8 mouse cellular contexts compared by ENCODE assay signal in genomic region chr15:100615825-100616220, GRCm38 (mm10). TPM values are rescaled to one million over a fixed set of nuclear protein-coding genes. Genes with fewer than 3 reads are reported as not detected.
DNase-seq lines count a peak whose midpoint lies in the region; ATAC-seq and TF ChIP-seq lines count a peak whose summit lies in the region.

No protein-coding gene starts in this region.

- H3K9me3 ChIP-seq in embryonic facial prominence, embryonic 14.5 days (ENCODE audit: control insufficient read depth, low read length): no peaks in the 10 kb centered on the region
- no peaks in the 10 kb centered on the region for H3K9me3 ChIP-seq in limb, embryonic 15.5 days
- H3K9me3 ChIP-seq in midbrain, postnatal 0 days (ENCODE audit: low read length): no peaks in the 10 kb centered on the region

- peaks cover 5% of the 10 kb centered on the region; the same call in 1 of the 2 replicates for H3K4me1 ChIP-seq in bone marrow, adult 2 months (ENCODE audit: control insufficient read depth, insufficient read depth, low read length)
- no peaks in the 10 kb centered on the region; the same call in 1 of the 2 replicates for H3K4me1 ChIP-seq in embryonic facial prominence, embryonic 14.5 days (ENCODE audit: control insufficient read depth, insufficient read depth, low read length)
- H3K4me1 ChIP-seq in limb, embryonic 15.5 days: peaks cover 21% of the 10 kb centered on the region
- 0 out of 2 replicates have a peak, but pooled peaks cover 4% of the 10 kb centered on the region for H3K4me1 ChIP-seq in midbrain, postnatal 0 days (ENCODE audit: insufficient read depth, low read length)

- peak; percentile 90 for ATAC-seq in embryonic facial prominence, embryonic 14.5 days (ENCODE audit: low read depth)
- peak; percentile 80 for ATAC-seq in limb, embryonic 15.5 days (ENCODE audit: insufficient number of reproducible peaks, low FRiP score, low TSS enrichment, low read depth)
- peak; percentile 83 for ATAC-seq in midbrain, postnatal 0 days (ENCODE audit: low FRiP score)

- H3K27me3 ChIP-seq in embryonic facial prominence, embryonic 14.5 days (replicated peaks; ENCODE audit: control insufficient read depth, insufficient read depth, low read length): no peaks in the 10 kb centered on the region
- no peaks in the 10 kb centered on the region for H3K27me3 ChIP-seq in limb, embryonic 15.5 days
- H3K27me3 ChIP-seq in midbrain, postnatal 0 days (ENCODE audit: insufficient read depth, low read length): no peaks in the 10 kb centered on the region

- DNase-seq in B cell, adult 2 months: peak; percentile 85 to 86
- DNase-seq in embryonic facial prominence, embryonic 14.5 days (ENCODE audit: low spot score): peak; percentile 95
- peak; percentile 83 for DNase-seq in heart, adult 8-10 months (ENCODE audit: low spot score)
- DNase-seq in kidney, adult 8-10 months: peak; percentile 84 to 88
- DNase-seq in midbrain, postnatal 0 days (ENCODE audit: low spot score): peak; percentile 94
- peak; percentile 76 to 82 for DNase-seq in spleen, postnatal 14 days (ENCODE audit: low spot score in 2 of 2)

- peak overlapping the region; percentile 65 for H3K4me3 ChIP-seq in bone marrow, adult 2 months (replicated peaks; ENCODE audit: control insufficient read depth, low read depth, low read length)
- H3K4me3 ChIP-seq in embryonic facial prominence, embryonic 14.5 days (ENCODE audit: low read depth, low read length): peak overlapping the region; percentile 98
- peak overlapping the region; percentile 97 for H3K4me3 ChIP-seq in limb, embryonic 15.5 days
- peak overlapping the region; percentile 85 for H3K4me3 ChIP-seq in midbrain, postnatal 0 days (ENCODE audit: low read depth, low read length)

- no peak; the same call in 1 of the 2 replicates for TF ChIP-seq POLR2A in bone marrow, adult 2 months (IDR thresholded peaks at IDR 0.05; ENCODE audit: borderline replicate concordance, control insufficient read depth, low read depth, low read length)

- peak overlapping the region; percentile 95 for H3K9ac ChIP-seq in embryonic facial prominence, embryonic 14.5 days (ENCODE audit: low read depth, low read length)
- H3K9ac ChIP-seq in limb, embryonic 15.5 days: peak overlapping the region; percentile 91
- H3K9ac ChIP-seq in midbrain, postnatal 0 days (replicated peaks; ENCODE audit: low read length, poor library complexity, severe bottlenecking): peak overlapping the region; percentile 89

- H3K4me2 ChIP-seq in embryonic facial prominence, embryonic 14.5 days (ENCODE audit: low read depth, low read length): peak overlapping the region; percentile 78
- H3K4me2 ChIP-seq in limb, embryonic 15.5 days: peak overlapping the region; percentile 52
- peak overlapping the region; percentile 91 for H3K4me2 ChIP-seq in midbrain, postnatal 0 days (ENCODE audit: low read depth, low read length, poor library complexity, severe bottlenecking)

- H3K36me3 ChIP-seq in embryonic facial prominence, embryonic 14.5 days (ENCODE audit: control insufficient read depth, insufficient read depth, low read length): peaks cover 32% of the 10 kb centered on the region
- H3K36me3 ChIP-seq in limb, embryonic 15.5 days: peaks cover 29% of the 10 kb centered on the region
- H3K36me3 ChIP-seq in midbrain, postnatal 0 days (ENCODE audit: insufficient read depth, low read length): peaks cover 17% of the 10 kb centered on the region

- WGBS in bone marrow, adult 2 months: under 1% methylated on average over 37 of the region's 43 CpGs
- whole genome bisulfite sequencing in embryonic facial prominence, embryonic 14.5 days: 0% methylated on average over 19 of the region's 43 CpGs
- under 1% methylated on average over 43 of the region's 43 CpGs for WGBS in limb, embryonic 15.5 days
- WGBS in midbrain, postnatal 0 days: under 1% methylated on average over 38 of the region's 43 CpGs

- TF ChIP-seq CTCF in bone marrow, adult 2 months (IDR thresholded peaks at IDR 0.05; ENCODE audit: control insufficient read depth, insufficient read depth, low read length): no peak
- TF ChIP-seq CTCF in midbrain, postnatal 0 days (IDR thresholded peaks at IDR 0.05): no peak

- peak overlapping the region; percentile 96 for H3K27ac ChIP-seq in bone marrow, adult 2 months (ENCODE audit: control insufficient read depth, insufficient read depth, low read depth, low read length, poor library complexity)
- H3K27ac ChIP-seq in embryonic facial prominence, embryonic 14.5 days (replicated peaks; ENCODE audit: low read depth, low read length): peak overlapping the region; percentile 99
- peak overlapping the region; percentile 99 for H3K27ac ChIP-seq in limb, embryonic 15.5 days
- H3K27ac ChIP-seq in midbrain, postnatal 0 days (ENCODE audit: low read depth, low read length): peak overlapping the region; percentile 96

RNA-seq across cellular contexts. Expression of gene Dazap2, which starts 0.7 kb away (rescaled TPM):
- 121 and 138 TPM in 2 replicates for polyA plus RNA-seq in bone marrow, adult 2 months (2011; ENCODE audit: insufficient read depth, insufficient read length, low replicate concordance, missing spikeins)
- polyA plus RNA-seq in embryonic facial prominence, embryonic 14.5 days (2014; fragmentation: Nextera tagmentation; extraction: Ambion mirVana): 185 and 189 TPM in 2 replicates
- total RNA-seq in heart, adult 8-10 months (2022): 100 to 1,000 TPM; 170 to 189 (median 183) TPM
- 166 and 185 TPM in 2 replicates for polyA plus RNA-seq in limb, embryonic 15.5 days (2015; fragmentation: Nextera tagmentation; extraction: Ambion mirVana)
- 89.3 and 148 TPM in 2 replicates for total RNA-seq in midbrain, postnatal 0 days (2014; rRNA removed)
- 133 and 134 TPM in 2 replicates for polyA plus RNA-seq in midbrain, postnatal 0 days (2015; fragmentation: Nextera tagmentation; extraction: Ambion mirVana)

RNA-seq across cellular contexts. Expression of gene Pou6f1, which starts 16.0 kb away (rescaled TPM):
- polyA plus RNA-seq in bone marrow, adult 2 months (2011; ENCODE audit: insufficient read depth, insufficient read length, low replicate concordance, missing spikeins): 5.9 and 7.7 TPM in 2 replicates
- 8.3 and 10.1 TPM in 2 replicates for polyA plus RNA-seq in embryonic facial prominence, embryonic 14.5 days (2014; fragmentation: Nextera tagmentation; extraction: Ambion mirVana)
- 10 to 100 TPM; 11.1 to 17.3 (median 13.8) TPM for total RNA-seq in heart, adult 8-10 months (2022)
- 4.9 and 7.4 TPM in 2 replicates for polyA plus RNA-seq in limb, embryonic 15.5 days (2015; fragmentation: Nextera tagmentation; extraction: Ambion mirVana)
- 78.4 and 111 TPM in 2 replicates for total RNA-seq in midbrain, postnatal 0 days (2014; rRNA removed)
- 26.7 and 30.6 TPM in 2 replicates for polyA plus RNA-seq in midbrain, postnatal 0 days (2015; fragmentation: Nextera tagmentation; extraction: Ambion mirVana)

RNA-seq across cellular contexts. Expression of gene Smagp, which starts 20.9 kb away (rescaled TPM):
- polyA plus RNA-seq in bone marrow, adult 2 months (2011; ENCODE audit: insufficient read depth, insufficient read length, low replicate concordance, missing spikeins): 7.3 and 8.7 TPM in 2 replicates
- 15.8 and 17.2 TPM in 2 replicates for polyA plus RNA-seq in embryonic facial prominence, embryonic 14.5 days (2014; fragmentation: Nextera tagmentation; extraction: Ambion mirVana)
- 10 to 100 TPM; 10.9 to 20.2 (median 11.9) TPM for total RNA-seq in heart, adult 8-10 months (2022)
- 34.8 and 36.6 TPM in 2 replicates for polyA plus RNA-seq in limb, embryonic 15.5 days (2015; fragmentation: Nextera tagmentation; extraction: Ambion mirVana)
- 1.2 and 2.5 TPM in 2 replicates for total RNA-seq in midbrain, postnatal 0 days (2014; rRNA removed)
- polyA plus RNA-seq in midbrain, postnatal 0 days (2015; fragmentation: Nextera tagmentation; extraction: Ambion mirVana): 2.6 and 3.8 TPM in 2 replicates

RNA-seq across cellular contexts. Expression of gene Bin2, which starts 53.5 kb away (rescaled TPM):
- 72.6 and 139 TPM in 2 replicates for polyA plus RNA-seq in bone marrow, adult 2 months (2011; ENCODE audit: insufficient read depth, insufficient read length, low replicate concordance, missing spikeins)
- 2.3 and 2.4 TPM in 2 replicates for polyA plus RNA-seq in embryonic facial prominence, embryonic 14.5 days (2014; fragmentation: Nextera tagmentation; extraction: Ambion mirVana)
- 1 to 10 TPM in 2 of 4 experiments, under 1 TPM in 2; 0.84 to 2.6 (median 1.1) TPM for total RNA-seq in heart, adult 8-10 months (2022)
- 4.8 and 4.9 TPM in 2 replicates for polyA plus RNA-seq in limb, embryonic 15.5 days (2015; fragmentation: Nextera tagmentation; extraction: Ambion mirVana)
- 2.1 and 2.7 TPM in 2 replicates for total RNA-seq in midbrain, postnatal 0 days (2014; rRNA removed)
- polyA plus RNA-seq in midbrain, postnatal 0 days (2015; fragmentation: Nextera tagmentation; extraction: Ambion mirVana): 1.2 TPM in 2 replicates

Comparison
In these comparisons a context has a peak if more than half of its experiments do, and no peak if none do; other contexts are left out.
1. Peak in every context shown above with its lines: DNase-seq, ATAC-seq, H3K4me3 ChIP-seq and H3K27ac ChIP-seq.